Mouse (Mus musculus): ENCODE measurements around the gene Bmi1.

DNA sequence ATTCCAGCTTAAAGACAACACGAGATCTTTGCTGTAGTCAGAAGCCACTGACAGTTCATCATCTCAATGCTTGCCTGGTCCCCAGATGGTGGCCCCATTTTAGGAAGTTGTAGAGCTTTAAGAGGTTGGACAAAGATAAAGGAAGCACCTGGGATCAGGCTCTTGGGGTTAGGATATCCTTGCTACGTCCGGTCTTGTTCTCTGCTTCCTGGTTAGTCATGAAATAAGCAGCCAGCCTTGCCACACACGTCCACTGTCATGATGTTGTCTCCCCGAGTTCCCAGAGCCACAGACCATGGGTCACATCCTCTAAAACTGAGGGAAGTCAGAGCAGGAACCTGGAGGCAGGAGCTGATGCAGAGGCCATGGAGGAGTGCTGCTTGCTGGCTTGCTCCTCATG is 46.3 kb upstream of the Bmi1 start:
- TF ChIP-seq POLR2A (IDR thresholded peaks at IDR 0.05; ENCODE audit: extremely low read depth, insufficient read depth, low read length) (no peak), CTCF (IDR thresholded peaks at IDR 0.05; ENCODE audit: extremely low read depth, insufficient read depth, low read length) (no peak)

Data from cortical plate, adult 2 months (tissue).